Comparison of ENCODE assay signal across 9 mouse cellular contexts in the genomic region with DNA sequence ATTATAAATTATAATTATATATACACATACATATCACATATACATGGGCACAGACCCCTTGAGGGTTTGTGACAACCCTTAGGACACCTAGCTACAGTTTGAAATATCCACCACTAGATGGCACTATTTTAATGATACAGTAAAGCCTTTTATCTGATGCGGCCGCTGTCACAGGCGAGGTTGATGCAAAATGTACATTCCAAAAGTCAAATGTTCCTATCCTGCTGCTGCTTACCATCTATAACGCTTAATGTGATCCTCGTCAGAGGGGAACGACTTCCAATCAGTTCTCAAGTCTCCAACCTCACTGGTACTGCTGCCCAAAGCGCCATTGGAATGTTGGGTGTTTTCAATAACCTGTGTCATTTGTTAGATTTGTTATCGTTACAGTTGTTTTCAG.
DNase-seq lines count a peak whose midpoint lies in the region; ATAC-seq and TF ChIP-seq lines count a peak whose summit lies in the region.
"Had no signal": no experiment of that assay in that cellular context is flagged by ENCODE, and none has a peak within 500 bp of the region (broad histone marks: within the 10 kb centered on the region; RNA-seq: fewer than 3 reads in every experiment).

No protein-coding gene starts in this region.

- peak; percentile 35 for DNase-seq in cerebellum, adult 11 months
- DNase-seq in cerebellum, adult 11-12 months, result no peak
- no peak for DNase-seq in left cerebral cortex, adult 2 months (ENCODE audit: extremely low spot score in 1 of 2, low spot score in 2 of 2)
- DNase-seq in left cerebral cortex, postnatal 10 days (ENCODE audit: extremely low spot score in 1 of 2, low spot score in 2 of 2), result no peak
- DNase-seq in c-Kit-positive CD71-positive TER-119-negative erythroid progenitor cells, embryonic 14.5 days (ENCODE audit: low read depth), result peak; percentile 10
- peak; percentile 6 for DNase-seq in lung, postnatal 36 days
- no peak for DNase-seq in left cerebral cortex, postnatal 4 days
- no peak for DNase-seq in forebrain, embryonic 11.5 days (ENCODE audit: low spot score)

- no peak overlapping the region for H3K9ac ChIP-seq in forebrain, embryonic 11.5 days (ENCODE audit: low read length)

- no peak overlapping the region for H3K27ac ChIP-seq in left cerebral cortex, adult 2 months
- no peak overlapping the region for H3K27ac ChIP-seq in forebrain, embryonic 11.5 days (ENCODE audit: low read depth, low read length)
- H3K27ac ChIP-seq: heart, embryonic 10.5 days had no signal

- H3K4me2 ChIP-seq in forebrain, embryonic 11.5 days (ENCODE audit: low read depth, low read length, severe bottlenecking), result no peak overlapping the region

- H3K9me3 ChIP-seq in forebrain, embryonic 11.5 days (ENCODE audit: control insufficient read depth, low read length), result no peaks in the 10 kb centered on the region
- H3K9me3 ChIP-seq: heart, embryonic 10.5 days had no signal

- peak; percentile 74 for TF ChIP-seq CTCF in left cerebral cortex, adult 2 months (IDR thresholded peaks at IDR 0.05)

- H3K4me1 ChIP-seq in forebrain, embryonic 11.5 days (replicated peaks; ENCODE audit: control insufficient read depth, insufficient read depth, low read length), result 0 out of 2 replicates have a peak, but pooled peaks cover 2% of the 10 kb centered on the region
- H3K4me1 ChIP-seq: heart, embryonic 10.5 days had no signal

- ATAC-seq in forebrain, embryonic 11.5 days (replicated peaks; ENCODE audit: low FRiP score), result no peak

- H3K4me3 ChIP-seq in left cerebral cortex, adult 2 months, result no peak overlapping the region
- H3K4me3 ChIP-seq in forebrain, embryonic 11.5 days (ENCODE audit: low read depth, low read length), result no peak overlapping the region
- H3K4me3 ChIP-seq: heart, embryonic 10.5 days had no signal

- 56% methylated on average over 8 of the region's 8 CpGs for WGBS in forebrain, embryonic 11.5 days

- H3K36me3 ChIP-seq in forebrain, embryonic 11.5 days (ENCODE audit: control insufficient read depth, insufficient read depth, low read length), result no peaks in the 10 kb centered on the region
- H3K36me3 ChIP-seq: heart, embryonic 10.5 days had no signal

- no peaks in the 10 kb centered on the region for H3K27me3 ChIP-seq in forebrain, embryonic 11.5 days (ENCODE audit: control insufficient read depth, insufficient read depth, low read length)

- intact Hi-C loops in left cerebral cortex, adult 2 months (cut with DNase I), result loop anchor here (2.0 to 5.0 kb wide), 2 partner anchors 284 to 427 kb away; no protein-coding TSS in a partner anchor
- intact Hi-C loops in left cerebral cortex, postnatal 10 days (cut with DNase I), result no loop called here
- intact Hi-C loops in left cerebral cortex, postnatal 4 days (cut with DNase I), result no loop called here

Comparison
In these comparisons a context has a peak if more than half of its experiments do, and no peak if none do; other contexts are left out.
1. DNase-seq: peak in cerebellum, adult 11 months (single experiment), c-Kit-positive CD71-positive TER-119-negative erythroid progenitor cells, embryonic 14.5 days (single experiment) and lung, postnatal 36 days (single experiment); none in cerebellum, adult 11-12 months (single experiment), left cerebral cortex, adult 2 months (0 of 2), left cerebral cortex, postnatal 10 days (0 of 2), left cerebral cortex, postnatal 4 days (single experiment) and forebrain, embryonic 11.5 days (single experiment).